In genomic region chr10:53499518-53499917, GRCm38 (mm10) we compare ENCODE assay signal across 8 mouse cellular contexts.
DNase-seq lines count a peak whose midpoint lies in the region; ATAC-seq lines count a peak whose summit lies in the region.
"Had no signal": no experiment of that assay in that cellular context is flagged by ENCODE, and none has a peak within 500 bp of the region (broad histone marks: within the 10 kb centered on the region; RNA-seq: fewer than 3 reads in every experiment).

No protein-coding gene starts in this region.

- H3K27ac ChIP-seq in kidney, embryonic 15.5 days, result no peak overlapping the region
- H3K27ac ChIP-seq: liver, embryonic 13.5 days had no signal

- H3K4me2 ChIP-seq in kidney, embryonic 15.5 days, result no peak overlapping the region
- H3K4me2 ChIP-seq: liver, embryonic 13.5 days had no signal

- H3K27me3 ChIP-seq in kidney, embryonic 15.5 days, result no peaks in the 10 kb centered on the region
- H3K27me3 ChIP-seq: liver, embryonic 13.5 days had no signal

- H3K36me3 ChIP-seq in kidney, embryonic 15.5 days, result no peaks in the 10 kb centered on the region
- H3K36me3 ChIP-seq: liver, embryonic 13.5 days had no signal

- no peak for ATAC-seq in kidney, embryonic 15.5 days (replicated peaks; ENCODE audit: low FRiP score)
- ATAC-seq in CD4-positive, CD25-positive, alpha-beta regulatory T cell, adult 4 months, result peak; percentile 49

- peak; percentile 68 for DNase-seq in kidney, adult 9 months
- DNase-seq in adrenal gland, postnatal 36 days, result peak; percentile 40 to 57
- peak; percentile 49 for DNase-seq in lung, postnatal 14 days
- no peak for DNase-seq in cerebellum, postnatal 4 days (ENCODE audit: low spot score in 2 of 2)
- DNase-seq in yolk sac, embryonic 10.5 days (ENCODE audit: low spot score), result no peak
- DNase-seq: liver, embryonic 13.5 days had no signal

- no peak overlapping the region for H3K4me3 ChIP-seq in kidney, embryonic 15.5 days (replicated peaks)
- H3K4me3 ChIP-seq: liver, embryonic 13.5 days had no signal

- H3K9me3 ChIP-seq in kidney, embryonic 15.5 days (replicated peaks), result no peaks in the 10 kb centered on the region

- peaks cover 10% of the 10 kb centered on the region for H3K4me1 ChIP-seq in kidney, embryonic 15.5 days

- no peak overlapping the region for H3K9ac ChIP-seq in kidney, embryonic 15.5 days
- H3K9ac ChIP-seq: liver, embryonic 13.5 days had no signal

Comparison
In these comparisons a context has a peak if more than half of its experiments do, and no peak if none do; other contexts are left out.
1. DNase-seq: peak in kidney, adult 9 months (single experiment), adrenal gland, postnatal 36 days (2 of 2) and lung, postnatal 14 days (single experiment); none in cerebellum, postnatal 4 days (0 of 2) and yolk sac, embryonic 10.5 days (single experiment).